Mouse (Mus musculus) urinary bladder, postnatal 10 days (tissue): ENCODE measurements at regions not wholly inside any gene's neighbourhood (a gene's known extent, or its start where the extent isn't known, plus 50 kb on each side); places are given as distances from the start of the nearest gene placed in this dataset.

Experiments
- DNase-seq: peaks from one replicate; pipeline ENCODE4 v3.0.0; 2022; ENCODE audit warnings: low spot score

- DNase-seq, result no peak
These were observed 135.0 kb downstream of the 2410131K14Rik start for GRCm38 (mm10) chr5:118380052-118380421.

- DNase-seq, result no peak
These were observed 135.6 kb downstream of the 2410131K14Rik start for GRCm38 (mm10) chr5:118380422-118381293.

GRCm38 (mm10) chr5:118381294-118381675 lies 136.3 kb downstream of the 2410131K14Rik start:
- no peak for DNase-seq

GRCm38 (mm10) chr5:118386126-118386525 lies 141.1 kb downstream of the 2410131K14Rik start:
- DNase-seq, result no peak

DNA sequence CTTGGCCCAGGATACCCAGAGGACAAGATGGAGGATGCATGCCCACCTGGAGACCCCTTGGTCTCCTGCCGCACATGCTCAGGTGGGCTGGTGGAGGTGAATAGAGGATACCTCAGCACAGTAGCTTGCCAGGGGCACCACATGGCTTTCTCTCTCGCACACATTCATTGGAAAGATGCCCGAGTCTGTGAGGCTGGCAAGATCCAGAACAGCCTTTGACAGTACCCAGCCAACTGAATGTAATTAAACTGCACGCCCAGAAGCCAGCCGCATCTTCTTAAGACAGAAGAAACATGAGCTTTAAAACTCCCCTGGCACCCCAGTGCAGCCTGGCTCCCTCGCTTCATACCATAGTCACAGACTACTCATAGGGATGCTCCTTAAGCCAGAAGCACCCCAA lies 143.4 kb downstream of the 2410131K14Rik start:
- DNase-seq, result no peak

DNA sequence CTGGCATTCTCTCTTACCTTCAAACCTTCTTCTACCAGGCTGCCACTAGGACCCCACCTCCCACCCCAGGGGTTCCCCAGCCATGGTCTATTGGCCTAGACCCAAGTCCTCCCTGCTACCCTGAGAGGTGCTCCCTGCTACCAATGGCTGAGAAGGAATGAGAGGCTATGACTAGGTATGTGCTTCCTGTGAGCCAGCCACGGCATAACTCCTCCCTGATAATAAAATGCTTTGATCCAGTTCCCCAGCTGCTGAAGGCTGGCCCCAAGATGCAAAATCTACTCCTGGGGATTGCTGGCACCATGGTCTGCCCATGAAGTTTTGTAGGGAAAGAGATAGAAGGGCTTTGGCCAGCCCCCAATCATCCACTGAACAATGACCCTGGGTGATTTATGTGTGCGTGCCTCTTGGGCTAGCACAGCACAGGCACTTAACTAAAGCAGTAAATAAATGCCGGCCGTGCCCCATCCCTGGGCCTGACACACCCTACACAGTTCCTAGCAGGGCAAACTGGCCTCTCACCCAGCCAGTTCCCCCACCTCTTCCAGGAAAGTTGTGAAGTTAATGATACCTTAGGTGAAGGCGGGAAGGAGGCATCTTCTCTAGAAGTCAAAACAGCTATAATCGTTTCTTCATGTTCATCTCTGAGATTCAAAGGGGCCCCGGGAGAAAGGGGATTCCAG lies 145.8 kb downstream of the 2410131K14Rik start:
- DNase-seq, result no peak

DNA sequence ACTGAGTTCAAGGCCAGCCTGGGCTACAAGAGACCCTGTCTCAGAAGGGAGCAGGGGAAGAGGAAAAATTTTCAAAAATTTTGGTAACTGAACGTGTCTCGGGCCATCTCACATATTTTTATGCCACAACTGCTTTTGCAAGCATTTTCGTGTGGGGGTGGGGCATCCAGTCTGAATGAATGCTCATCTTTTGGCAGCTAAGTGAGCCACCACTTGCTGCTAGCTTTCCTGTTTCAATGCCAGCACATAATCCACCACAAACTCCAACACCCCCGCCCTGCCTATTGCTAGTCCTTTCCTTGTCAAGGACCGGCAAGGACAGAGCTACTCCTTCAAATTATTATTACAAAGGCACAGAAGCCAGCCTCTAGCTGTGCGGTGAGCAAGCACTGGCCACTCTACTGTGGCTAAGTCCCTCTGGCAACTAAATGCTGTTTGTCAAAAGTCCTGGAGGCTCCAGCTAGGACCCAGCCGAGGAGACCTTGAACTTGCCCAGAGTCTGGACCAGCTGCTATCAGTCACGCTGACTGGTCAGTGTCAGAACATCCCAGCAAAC lies 148.0 kb downstream of the 2410131K14Rik start:
- DNase-seq, result no peak

DNA sequence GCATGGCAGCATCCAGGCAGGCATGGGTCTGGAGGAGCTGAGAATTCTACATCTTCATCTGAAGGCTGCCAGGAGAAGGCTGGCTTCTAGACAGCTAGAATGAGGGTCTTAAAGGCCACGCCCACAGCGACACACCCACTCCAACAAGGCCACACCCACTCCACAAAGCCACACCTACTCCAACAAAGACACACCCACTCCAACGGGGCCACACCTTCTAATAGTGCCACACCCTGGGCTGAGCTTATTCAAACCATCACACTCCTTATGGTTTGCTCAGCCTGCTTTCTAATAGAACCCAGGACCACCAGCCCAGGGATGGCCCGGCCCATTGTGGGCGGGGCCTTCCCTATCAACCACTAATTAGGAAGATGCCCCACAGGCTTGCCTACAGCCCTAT lies 149.0 kb downstream of the 2410131K14Rik start:
- DNase-seq, result no peak

DNA sequence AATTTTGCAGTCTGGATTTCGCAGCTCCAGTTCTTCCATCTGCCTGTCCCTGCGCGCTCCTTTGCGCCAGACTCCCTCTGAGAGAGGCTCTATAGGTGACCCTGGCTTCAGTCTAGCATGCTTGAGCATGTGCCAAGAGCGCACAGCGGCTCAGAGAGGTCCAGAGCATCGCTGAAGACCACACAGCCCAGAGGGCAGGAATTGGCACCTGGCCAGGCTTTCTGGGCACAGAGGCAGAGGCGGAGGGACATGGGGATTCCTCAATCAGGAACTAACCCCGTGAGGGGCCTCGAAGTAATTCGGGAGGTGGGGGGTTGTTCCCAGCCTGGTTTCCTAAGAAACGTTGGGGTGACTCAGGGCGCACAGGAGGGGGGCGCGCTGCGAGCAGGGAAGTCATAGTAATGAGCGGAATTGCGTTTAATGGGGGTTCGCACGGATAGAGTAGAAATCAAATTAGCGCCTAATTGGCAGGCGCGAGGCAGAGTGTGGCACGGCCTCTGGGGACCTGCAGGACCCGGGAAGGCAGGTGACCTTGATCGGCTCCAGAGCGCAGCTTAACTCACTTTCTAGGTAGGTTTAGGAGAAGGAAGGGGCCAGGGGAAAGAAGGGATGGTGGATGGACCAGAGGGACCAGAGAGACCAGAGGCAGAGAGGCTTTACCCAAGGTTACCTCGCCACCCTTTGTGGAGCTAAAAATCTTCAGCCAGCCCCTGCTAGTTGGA lies 151.1 kb downstream of the 2410131K14Rik start:
- DNase-seq, result no peak

DNA sequence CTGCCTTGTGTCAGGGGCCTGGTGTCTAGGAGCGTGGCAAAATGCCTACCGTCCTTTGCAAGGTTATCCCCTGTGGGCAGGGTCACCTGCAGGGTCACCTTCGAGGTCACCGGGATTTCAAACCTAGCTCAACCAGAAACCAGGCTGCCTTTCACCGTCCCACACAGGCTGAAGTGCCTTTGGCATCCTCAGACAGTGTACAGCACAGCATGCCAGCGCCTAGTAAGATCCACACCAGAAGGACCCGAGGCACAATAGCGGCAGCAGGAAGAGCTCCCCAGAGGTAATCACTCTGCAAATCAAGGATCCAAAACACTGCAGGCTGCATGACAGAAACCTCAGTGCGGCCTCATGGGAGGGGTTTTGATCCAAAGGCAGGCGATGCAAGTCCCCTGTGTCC lies 155.9 kb downstream of the 2410131K14Rik start:
- DNase-seq, result no peak

- DNase-seq, result no peak
These were observed 156.1 kb upstream of the Med13l start for GRCm38 (mm10) chr5:118404398-118404797.

GRCm38 (mm10) chr5:118405421-118405820 lies 155.1 kb upstream of the Med13l start:
- no peak for DNase-seq

DNA sequence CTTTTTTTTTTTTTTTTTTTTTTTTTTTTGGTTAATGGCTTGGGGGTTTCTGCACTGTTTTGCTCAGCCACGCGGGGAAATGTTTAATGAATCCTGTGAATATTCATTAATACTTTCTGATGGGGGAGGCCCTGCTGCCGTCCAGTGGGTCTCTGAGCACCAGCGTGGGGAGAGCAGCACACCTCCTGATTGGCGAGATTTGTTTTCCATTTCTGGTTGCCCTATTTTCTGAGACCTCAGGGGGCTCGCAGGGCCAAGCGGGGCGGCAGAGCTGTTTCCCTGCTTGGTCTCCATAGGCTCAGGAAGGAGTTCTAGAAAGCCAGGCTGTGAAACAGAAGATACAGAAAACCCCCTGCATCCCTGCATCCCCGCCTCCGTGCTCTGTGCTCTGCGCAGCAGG lies 153.0 kb upstream of the Med13l start:
- DNase-seq, result no peak

- DNase-seq, result no peak
These were observed 152.5 kb upstream of the Med13l start for GRCm38 (mm10) chr5:118407973-118408372.

DNA sequence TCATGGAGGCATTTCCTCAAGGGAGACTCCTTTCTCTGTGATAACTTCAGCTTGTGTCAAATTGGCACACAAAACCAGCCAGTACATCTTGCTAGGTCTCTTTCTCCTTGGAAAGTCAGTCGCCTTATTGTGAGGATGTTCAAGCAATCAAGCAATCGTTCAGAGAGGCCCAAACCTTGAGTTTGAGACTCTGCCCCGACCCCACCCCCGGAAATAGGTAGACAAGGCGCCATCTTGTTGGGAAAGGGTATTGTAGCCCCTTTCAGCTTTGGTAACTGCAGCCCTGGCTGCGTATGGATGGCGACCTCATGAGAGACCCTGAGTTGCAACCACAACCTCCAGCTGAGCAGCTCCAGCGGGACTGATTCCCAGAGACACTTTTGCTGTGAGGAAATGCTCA lies 151.7 kb upstream of the Med13l start:
- no peak for DNase-seq

- DNase-seq, result no peak
These were observed 146.8 kb upstream of the Med13l start for GRCm38 (mm10) chr5:118413428-118414282.

DNA sequence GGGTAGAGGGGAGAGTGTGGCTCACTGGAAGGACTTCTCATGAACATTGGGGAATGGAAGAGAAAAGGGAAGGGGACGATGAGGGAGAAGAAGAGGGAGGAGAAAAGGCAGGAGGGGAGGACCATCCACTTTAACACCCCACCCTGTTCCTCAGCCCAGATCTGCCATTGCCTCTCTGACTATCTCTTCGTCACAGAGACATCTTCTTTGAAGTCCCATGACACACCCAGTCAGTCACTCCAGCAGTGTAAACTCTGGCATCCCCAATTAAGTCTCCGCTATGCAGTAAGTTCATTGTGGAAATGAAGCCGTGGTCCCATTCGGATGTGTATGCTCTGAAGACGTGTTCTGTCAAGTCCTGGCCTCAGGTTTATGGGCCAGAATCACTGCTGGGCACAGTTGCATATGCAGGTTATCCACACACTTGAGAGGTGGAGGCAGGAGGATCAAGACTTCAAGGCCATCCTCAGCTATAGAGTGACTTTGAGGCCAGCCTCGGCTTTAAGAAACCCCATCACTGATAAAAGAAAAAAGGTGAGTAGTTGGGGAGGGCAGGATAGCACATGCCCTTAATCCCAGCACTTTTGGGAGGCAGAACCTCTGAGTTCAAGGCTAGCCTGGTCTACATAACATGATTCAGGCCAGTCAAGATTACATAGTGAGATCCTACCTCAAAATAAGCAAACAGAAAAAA lies 141.0 kb upstream of the Med13l start:
- DNase-seq, result no peak

DNA sequence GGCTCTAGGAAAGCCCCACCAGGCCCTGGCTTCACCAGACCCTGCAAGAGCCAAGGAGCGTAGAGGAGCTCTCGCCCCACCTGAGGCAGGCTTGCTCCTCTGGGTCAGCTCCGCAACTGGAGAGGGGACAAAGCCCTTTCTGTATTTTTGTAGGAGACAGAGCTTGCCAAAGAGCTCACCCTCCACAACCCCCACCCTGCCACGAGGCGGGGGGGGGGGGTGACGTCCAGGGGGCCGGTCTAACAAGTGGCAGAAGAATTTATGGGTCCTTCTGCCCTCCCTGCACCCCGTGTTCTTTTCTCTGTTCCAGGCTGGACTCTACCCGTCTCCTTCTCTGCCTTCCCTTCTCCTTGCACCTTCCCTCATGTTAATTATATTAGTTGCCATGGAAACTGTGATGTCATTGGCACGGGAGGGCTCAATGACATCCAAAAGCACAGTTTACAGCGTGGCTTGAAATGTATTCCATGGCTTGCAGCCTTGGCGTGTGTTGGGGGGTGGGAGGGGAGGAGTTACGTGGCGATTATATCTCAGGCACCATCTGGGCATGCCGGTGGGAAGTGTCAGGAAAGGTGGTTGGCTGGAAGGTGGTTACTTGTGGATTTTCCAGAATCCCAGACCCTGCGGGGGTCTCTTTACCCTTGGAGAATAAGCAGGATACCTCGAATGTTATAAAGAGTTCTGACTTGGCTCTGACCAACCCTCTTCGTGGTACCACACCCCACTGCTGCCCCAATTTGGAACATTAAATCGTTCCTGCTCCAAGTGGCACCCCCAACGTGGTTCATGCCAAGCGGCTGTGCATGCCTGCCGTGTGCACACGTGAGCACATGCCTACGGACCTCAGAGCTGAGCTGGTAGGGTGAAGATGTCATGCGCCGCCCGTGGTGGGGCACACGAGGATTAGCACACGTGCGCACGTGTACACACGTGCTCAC lies 138.3 kb upstream of the Med13l start:
- no peak for DNase-seq

- DNase-seq, result no peak
These were observed 136.3 kb upstream of the Med13l start for GRCm38 (mm10) chr5:118424177-118424576.
